In the genomic region with DNA sequence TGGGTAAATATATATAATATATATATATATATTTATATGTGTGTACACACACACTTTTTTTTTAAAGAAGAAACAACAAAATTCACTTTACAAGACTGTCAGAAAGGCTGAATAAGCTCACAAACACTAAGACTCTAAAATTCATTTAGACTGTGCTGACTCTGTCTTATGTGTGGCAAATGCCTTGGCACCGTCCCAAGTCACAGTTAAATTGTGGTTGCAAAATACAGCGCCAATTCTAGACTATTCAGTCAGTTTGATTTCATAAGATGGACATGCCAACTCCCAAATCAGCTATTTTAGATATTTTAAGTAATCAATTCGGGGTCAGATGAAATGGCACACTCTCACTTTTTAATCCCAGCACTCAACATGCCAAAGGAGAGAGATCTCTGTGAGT, we compare ENCODE assay signal across 18 mouse cellular contexts. TPM values are rescaled to one million over a fixed set of nuclear protein-coding genes. Genes with fewer than 3 reads are reported as not detected.
DNase-seq lines count a peak whose midpoint lies in the region; ATAC-seq and TF ChIP-seq lines count a peak whose summit lies in the region.
"Had no signal": no experiment of that assay in that cellular context is flagged by ENCODE, and none has a peak within 500 bp of the region (broad histone marks: within the 10 kb centered on the region; RNA-seq: fewer than 3 reads in every experiment).

No protein-coding gene starts in this region.

- TF ChIP-seq POLR2A in lung, adult 2 months (IDR thresholded peaks at IDR 0.05; ENCODE audit: borderline replicate concordance, extremely low read depth, low read depth, low read length) = no peak

- H3K27me3 ChIP-seq in forebrain, postnatal 0 days (ENCODE audit: insufficient read depth, low read length) = no peaks in the 10 kb centered on the region
- no peaks in the 10 kb centered on the region for H3K27me3 ChIP-seq in forebrain, embryonic 16.5 days (replicated peaks; ENCODE audit: control insufficient read depth, insufficient read depth, low read length)
- no peaks in the 10 kb centered on the region for H3K27me3 ChIP-seq in lung, embryonic 14.5 days (ENCODE audit: insufficient read depth, low read length)
- no peaks in the 10 kb centered on the region for H3K27me3 ChIP-seq in liver, embryonic 12.5 days (replicated peaks)
- H3K27me3 ChIP-seq: embryonic facial prominence, embryonic 13.5 days; midbrain, embryonic 12.5 days; neural tube, embryonic 12.5 days; stomach, embryonic 15.5 days had no signal

- H3K36me3 ChIP-seq in forebrain, postnatal 0 days (ENCODE audit: insufficient read depth) = no peaks in the 10 kb centered on the region
- no peaks in the 10 kb centered on the region for H3K36me3 ChIP-seq in forebrain, embryonic 16.5 days (ENCODE audit: control insufficient read depth, insufficient read depth)
- H3K36me3 ChIP-seq in lung, embryonic 14.5 days (ENCODE audit: insufficient read depth) = no peaks in the 10 kb centered on the region
- H3K36me3 ChIP-seq in liver, embryonic 12.5 days = no peaks in the 10 kb centered on the region
- H3K36me3 ChIP-seq: midbrain, embryonic 12.5 days; neural tube, embryonic 12.5 days; stomach, embryonic 15.5 days had no signal

- no peak for TF ChIP-seq CTCF in forebrain, postnatal 0 days (IDR thresholded peaks at IDR 0.05; ENCODE audit: low read depth)
- no peak for TF ChIP-seq CTCF in lung, embryonic 14.5 days (IDR thresholded peaks at IDR 0.05; ENCODE audit: low read depth)
- no peak for TF ChIP-seq CTCF in lung, adult 2 months (IDR thresholded peaks at IDR 0.05; ENCODE audit: insufficient read depth, low read length)

- H3K4me3 ChIP-seq in forebrain, postnatal 0 days (ENCODE audit: low read depth, low read length) = no peak overlapping the region
- no peak overlapping the region for H3K4me3 ChIP-seq in forebrain, embryonic 16.5 days (replicated peaks; ENCODE audit: low read length)
- H3K4me3 ChIP-seq in lung, embryonic 14.5 days (ENCODE audit: low read depth, low read length) = no peak overlapping the region
- H3K4me3 ChIP-seq in lung, adult 2 months (replicated peaks; ENCODE audit: extremely low read depth, low read depth, low read length) = no peak overlapping the region
- H3K4me3 ChIP-seq in liver, embryonic 12.5 days = no peak overlapping the region
- H3K4me3 ChIP-seq: embryonic facial prominence, embryonic 13.5 days; heart, embryonic 10.5 days; midbrain, embryonic 12.5 days; neural tube, embryonic 12.5 days; stomach, embryonic 15.5 days had no signal

- no peaks in the 10 kb centered on the region for H3K9me3 ChIP-seq in forebrain, postnatal 0 days (ENCODE audit: low read length)
- H3K9me3 ChIP-seq in forebrain, embryonic 16.5 days (ENCODE audit: control insufficient read depth, low read length) = no peaks in the 10 kb centered on the region
- no peaks in the 10 kb centered on the region for H3K9me3 ChIP-seq in lung, embryonic 14.5 days (ENCODE audit: low read depth, low read length)
- H3K9me3 ChIP-seq in liver, embryonic 12.5 days (replicated peaks) = no peaks in the 10 kb centered on the region
- H3K9me3 ChIP-seq: embryonic facial prominence, embryonic 13.5 days; heart, embryonic 10.5 days; midbrain, embryonic 12.5 days; stomach, embryonic 15.5 days had no signal

- no peaks in the 10 kb centered on the region for H3K4me1 ChIP-seq in forebrain, postnatal 0 days (ENCODE audit: insufficient read depth)
- peaks cover 14% of the 10 kb centered on the region for H3K4me1 ChIP-seq in forebrain, embryonic 16.5 days (replicated peaks; ENCODE audit: control insufficient read depth, insufficient read depth, low read length)
- H3K4me1 ChIP-seq in lung, embryonic 14.5 days (ENCODE audit: insufficient read depth) = peaks cover 7% of the 10 kb centered on the region
- no peaks in the 10 kb centered on the region for H3K4me1 ChIP-seq in lung, adult 2 months (ENCODE audit: control insufficient read depth, insufficient read depth, low read length)
- no peaks in the 10 kb centered on the region for H3K4me1 ChIP-seq in liver, embryonic 12.5 days

- no peak overlapping the region for H3K9ac ChIP-seq in forebrain, postnatal 0 days
- H3K9ac ChIP-seq in forebrain, embryonic 16.5 days (replicated peaks; ENCODE audit: low read depth, low read length) = no peak overlapping the region
- no peak overlapping the region for H3K9ac ChIP-seq in lung, embryonic 14.5 days
- no peak overlapping the region for H3K9ac ChIP-seq in liver, embryonic 12.5 days
- H3K9ac ChIP-seq: embryonic facial prominence, embryonic 13.5 days; liver, embryonic 14.5 days; midbrain, embryonic 12.5 days; neural tube, embryonic 12.5 days; stomach, embryonic 15.5 days had no signal

- DNase-seq in forebrain, postnatal 0 days = peak; percentile 60
- peak; percentile 81 for DNase-seq in lung, embryonic 14.5 days
- no peak for DNase-seq in lung, adult 2 months
- DNase-seq in adrenal gland, postnatal 36 days = peak; percentile 56 to 61
- peak; percentile 67 to 69 for DNase-seq in right cerebral cortex, postnatal 10 days (ENCODE audit: low spot score in 2 of 2)
- no peak for DNase-seq in heart, adult 18-20 months
- DNase-seq: cerebellum, adult 9-11 months; kidney, adult 9 months had no signal

- no peak overlapping the region for H3K27ac ChIP-seq in forebrain, postnatal 0 days (ENCODE audit: low read depth, low read length)
- no peak overlapping the region for H3K27ac ChIP-seq in forebrain, embryonic 16.5 days (ENCODE audit: low read length)
- no peak overlapping the region for H3K27ac ChIP-seq in lung, embryonic 14.5 days (ENCODE audit: low read depth)
- H3K27ac ChIP-seq in liver, embryonic 12.5 days = no peak overlapping the region
- H3K27ac ChIP-seq: embryonic facial prominence, embryonic 13.5 days; heart, embryonic 10.5 days; liver, embryonic 14.5 days; midbrain, embryonic 12.5 days; neural tube, embryonic 12.5 days; stomach, embryonic 15.5 days had no signal

- 53% methylated on average over 3 of the region's 3 CpGs for WGBS in forebrain, postnatal 0 days
- 45% methylated on average over 3 of the region's 3 CpGs for WGBS in forebrain, embryonic 16.5 days
- WGBS in lung, embryonic 14.5 days = 63% methylated on average over 3 of the region's 3 CpGs
- WGBS in lung, adult 2 months = 56% methylated on average over 3 of the region's 3 CpGs
- 58% methylated on average over 3 of the region's 3 CpGs for WGBS in liver, embryonic 12.5 days (ENCODE audit: insufficient replicate concordance)

- H3K4me2 ChIP-seq in forebrain, postnatal 0 days (ENCODE audit: low read depth) = no peak overlapping the region
- H3K4me2 ChIP-seq in forebrain, embryonic 16.5 days (ENCODE audit: low read length) = no peak overlapping the region
- no peak overlapping the region for H3K4me2 ChIP-seq in lung, embryonic 14.5 days
- no peak overlapping the region for H3K4me2 ChIP-seq in liver, embryonic 12.5 days
- H3K4me2 ChIP-seq: embryonic facial prominence, embryonic 13.5 days; midbrain, embryonic 12.5 days; neural tube, embryonic 12.5 days; stomach, embryonic 15.5 days had no signal

- ATAC-seq in forebrain, postnatal 0 days = no peak
- ATAC-seq in forebrain, embryonic 16.5 days = no peak
- ATAC-seq in lung, embryonic 14.5 days (ENCODE audit: insufficient read depth) = no peak
- no peak for ATAC-seq in liver, embryonic 12.5 days

RNA-seq across cellular contexts. Expression of gene Hip1, which starts 36.6 kb away (rescaled TPM):
- 73.6 and 91.1 TPM in 2 replicates for total RNA-seq in forebrain, postnatal 0 days (2014; rRNA removed)
- 12.9 and 22.5 TPM in 2 replicates for polyA plus RNA-seq in forebrain, postnatal 0 days (2015; fragmentation: Nextera tagmentation; extraction: Ambion mirVana)
- 29.1 and 32.5 TPM in 2 replicates for polyA plus RNA-seq in forebrain, embryonic 16.5 days (2015; fragmentation: Nextera tagmentation; extraction: Ambion mirVana)
- 48.8 and 49.4 TPM in 2 replicates for polyA plus RNA-seq in lung, embryonic 14.5 days (2014; fragmentation: Nextera tagmentation; extraction: Ambion mirVana)
- polyA plus RNA-seq in lung, adult 2 months (2012; rRNA removed) = 53.8 and 66.9 TPM in 2 replicates
- 10 to 100 TPM; 20.0 to 28.0 TPM for total RNA-seq in adrenal gland, postnatal 36 days (2021)
- polyA plus RNA-seq in liver, embryonic 12.5 days (2016; fragmentation: Nextera tagmentation; extraction: Ambion mirVana) = 8.0 and 8.1 TPM in 2 replicates
- 10 to 100 TPM; 19.9 to 24.4 TPM for total RNA-seq in heart, adult 18-20 months (2021)

RNA-seq across cellular contexts. Expression of gene Ccl26, which starts 55.1 kb away (rescaled TPM):
- not detected in 2 replicates for total RNA-seq in forebrain, postnatal 0 days (2014; rRNA removed)
- polyA plus RNA-seq in forebrain, postnatal 0 days (2015; fragmentation: Nextera tagmentation; extraction: Ambion mirVana) = not detected in 2 replicates
- polyA plus RNA-seq in forebrain, embryonic 16.5 days (2015; fragmentation: Nextera tagmentation; extraction: Ambion mirVana) = not detected in 2 replicates
- polyA plus RNA-seq in lung, embryonic 14.5 days (2014; fragmentation: Nextera tagmentation; extraction: Ambion mirVana) = not detected in 2 replicates
- not detected in 2 replicates for polyA plus RNA-seq in lung, adult 2 months (2012; rRNA removed)
- not detected for total RNA-seq in adrenal gland, postnatal 36 days (2021)
- not detected in 2 replicates for polyA plus RNA-seq in liver, embryonic 12.5 days (2016; fragmentation: Nextera tagmentation; extraction: Ambion mirVana)
- not detected for total RNA-seq in heart, adult 18-20 months (2021)
- total RNA-seq: hematopoietic stem cell, adult 5-6 weeks; left cerebral cortex, adult 18-20 months had no signal
- polyA plus RNA-seq: embryonic facial prominence, embryonic 13.5 days; heart, embryonic 10.5 days; liver, embryonic 14.5 days; midbrain, embryonic 12.5 days; neural tube, embryonic 12.5 days; stomach, embryonic 15.5 days had no signal

Comparison
In these comparisons a context has a peak if more than half of its experiments do, and no peak if none do; other contexts are left out.
1. DNase-seq: peak in forebrain, postnatal 0 days (single experiment), lung, embryonic 14.5 days (single experiment), adrenal gland, postnatal 36 days (2 of 2) and right cerebral cortex, postnatal 10 days (2 of 2); none in lung, adult 2 months (single experiment) and heart, adult 18-20 months (0 of 2).